Mouse (Mus musculus) neural tube, embryonic 13.5 days (tissue): ENCODE measurements around the gene Samd4b. TPM values are rescaled to one million over a fixed set of nuclear protein-coding genes. Genes with fewer than 3 reads are reported as not detected.

Source experiments
- ATAC-seq: fragments of 200-750 bp; cut with Nextera tagmentation; 2 replicates; pipeline ENCODE4 v1.8.0; 2017; ENCODE audit warnings: low read depth, mild to moderate bottlenecking, moderate TSS enrichment, moderate library complexity
- H3K27ac ChIP-seq: fragments of 300-500 bp; sonication (generic); replicated peaks from 2 replicates; pipeline ENCODE4 v1.5.1; 2015; ENCODE audit warnings: moderate library complexity, mild to moderate bottlenecking, inconsistent platforms
- H3K27me3 ChIP-seq: fragments of 300-500 bp; sonication (generic); 2 replicates; pipeline ENCODE4 v1.6.1; 2015; ENCODE audit warnings: mild to moderate bottlenecking, inconsistent platforms
- H3K36me3 ChIP-seq: fragments of 300-500 bp; sonication (generic); 2 replicates; pipeline ENCODE4 v1.6.1; 2015; ENCODE audit warnings: mild to moderate bottlenecking, inconsistent platforms
- H3K4me1 ChIP-seq: fragments of 300-500 bp; sonication (generic); replicated peaks from 2 replicates; pipeline ENCODE4 v1.6.1; 2015; ENCODE audit warnings: inconsistent platforms
- H3K4me2 ChIP-seq: fragments of 300-500 bp; sonication (generic); 2 replicates; pipeline ENCODE4 v1.6.1; 2015; ENCODE audit warnings: inconsistent platforms, mild to moderate bottlenecking, moderate library complexity
- H3K4me3 ChIP-seq: fragments of 300-500 bp; sonication (generic); 2 replicates; pipeline ENCODE4 v1.5.1; 2015; ENCODE audit warnings: mild to moderate bottlenecking, inconsistent platforms
- H3K9ac ChIP-seq: fragments of 300-500 bp; sonication (generic); 2 replicates; pipeline ENCODE4 v1.6.1; 2015; ENCODE audit warnings: moderate library complexity, mild to moderate bottlenecking, inconsistent platforms
- H3K9me3 ChIP-seq: fragments of 300-500 bp; sonication (generic); 2 replicates; pipeline ENCODE4 v1.6.1; 2016; ENCODE audit warnings: inconsistent platforms
- WGBS: fragments of 180-500 bp; shearing (Covaris S2); methylation state at CpG from one replicate; pipeline ENCODE4 v1.1.7; 2015; 5-methylcytosine and 5-hydroxymethylcytosine counted together
- polyA plus RNA-seq: library from polyadenylated mRNA; unstranded; fragments of >200 nt; fragmentation: Nextera tagmentation; extraction: Ambion mirVana; gene quantifications from 2 replicates; pipeline ENCODE4 v1.2.1, GENCODE M21; 2015

Gene Samd4b
- polyA plus RNA-seq, 1 experiment from 2014 or later: 25.6 TPM

DNA sequence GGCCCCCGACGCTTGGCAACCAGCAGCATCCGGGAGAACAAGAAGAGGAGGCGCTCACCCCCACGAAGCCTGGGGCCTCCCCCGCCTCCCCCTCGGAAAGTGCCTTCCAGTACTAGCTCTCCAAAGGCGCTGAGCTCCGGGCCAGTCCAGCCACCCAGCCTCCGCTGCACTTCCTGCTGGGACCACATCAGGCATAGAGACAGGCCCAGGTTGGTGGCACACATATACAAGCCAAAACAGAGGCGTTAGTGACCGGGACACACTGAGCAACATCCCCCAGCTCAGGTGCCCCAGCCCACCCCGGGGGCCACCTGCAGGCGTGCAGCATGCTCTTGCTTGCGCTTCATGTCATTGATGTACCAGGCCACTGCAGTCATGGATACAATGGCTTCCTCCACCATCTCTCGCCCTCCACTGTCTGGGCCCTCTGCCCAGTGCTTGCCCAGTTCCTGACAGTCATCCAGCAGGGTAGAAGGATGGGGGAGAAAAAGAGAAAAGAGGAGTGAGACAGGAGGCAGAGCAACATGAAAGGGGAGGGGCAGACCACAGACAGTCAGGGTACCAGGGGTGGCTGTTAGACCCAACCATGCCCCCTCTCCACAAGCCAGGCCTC is 230.2 kb downstream of the Samd4b start:
- H3K9me3 ChIP-seq: no peaks in the 10 kb centered on the region
- no peak overlapping the region for H3K27ac ChIP-seq
- no peak overlapping the region for H3K4me2 ChIP-seq
- H3K4me1 ChIP-seq: peaks cover 28% of the 10 kb centered on the region
- H3K9ac ChIP-seq: no peak overlapping the region
- ATAC-seq: no peak
- 91% methylated on average over 16 of the region's 16 CpGs for WGBS
- H3K4me3 ChIP-seq: no peak overlapping the region
- peaks cover 65% of the 10 kb centered on the region for H3K36me3 ChIP-seq
- H3K27me3 ChIP-seq: no peaks in the 10 kb centered on the region

DNA sequence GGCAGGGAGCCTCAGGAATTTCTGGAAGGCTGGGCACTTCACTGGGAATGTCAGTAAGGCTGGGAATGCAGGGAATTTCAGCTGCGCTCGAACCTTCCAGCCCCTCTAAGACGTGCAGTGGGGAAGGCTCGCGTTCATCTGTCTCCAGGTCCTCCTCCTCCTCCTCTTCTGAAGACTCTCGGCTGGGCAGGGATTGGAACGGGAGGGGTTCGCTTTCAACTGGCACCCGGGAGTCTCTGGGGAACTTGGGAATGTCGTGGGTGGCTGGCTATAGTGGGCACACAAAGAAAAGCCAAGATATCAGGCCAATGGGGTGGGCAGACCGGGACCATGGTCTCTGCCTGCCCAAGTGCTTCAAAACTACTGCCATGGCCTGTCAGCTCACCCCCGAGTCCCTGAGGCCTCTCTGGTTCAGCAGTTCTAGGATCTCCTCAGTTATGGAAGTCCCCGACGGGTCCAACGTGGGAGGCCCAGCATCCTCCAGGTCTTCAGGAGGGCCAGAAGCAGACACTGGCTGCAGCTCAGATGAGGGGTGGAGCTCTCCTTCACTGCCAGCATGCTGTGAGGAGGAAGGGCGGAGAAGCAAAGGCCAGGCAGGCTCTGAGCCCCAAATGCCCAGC is 235.4 kb downstream of the Samd4b start:
- no peaks in the 10 kb centered on the region for H3K27me3 ChIP-seq
- WGBS: 90% methylated on average over 16 of the region's 16 CpGs
- peaks cover 14% of the 10 kb centered on the region; the same call in 1 of the 2 replicates for H3K4me1 ChIP-seq
- H3K4me2 ChIP-seq: no peak overlapping the region
- H3K9me3 ChIP-seq: no peaks in the 10 kb centered on the region
- no peak overlapping the region for H3K9ac ChIP-seq
- H3K27ac ChIP-seq: no peak overlapping the region
- H3K4me3 ChIP-seq: no peak overlapping the region
- peaks cover 84% of the 10 kb centered on the region for H3K36me3 ChIP-seq
- ATAC-seq: no peak

DNA sequence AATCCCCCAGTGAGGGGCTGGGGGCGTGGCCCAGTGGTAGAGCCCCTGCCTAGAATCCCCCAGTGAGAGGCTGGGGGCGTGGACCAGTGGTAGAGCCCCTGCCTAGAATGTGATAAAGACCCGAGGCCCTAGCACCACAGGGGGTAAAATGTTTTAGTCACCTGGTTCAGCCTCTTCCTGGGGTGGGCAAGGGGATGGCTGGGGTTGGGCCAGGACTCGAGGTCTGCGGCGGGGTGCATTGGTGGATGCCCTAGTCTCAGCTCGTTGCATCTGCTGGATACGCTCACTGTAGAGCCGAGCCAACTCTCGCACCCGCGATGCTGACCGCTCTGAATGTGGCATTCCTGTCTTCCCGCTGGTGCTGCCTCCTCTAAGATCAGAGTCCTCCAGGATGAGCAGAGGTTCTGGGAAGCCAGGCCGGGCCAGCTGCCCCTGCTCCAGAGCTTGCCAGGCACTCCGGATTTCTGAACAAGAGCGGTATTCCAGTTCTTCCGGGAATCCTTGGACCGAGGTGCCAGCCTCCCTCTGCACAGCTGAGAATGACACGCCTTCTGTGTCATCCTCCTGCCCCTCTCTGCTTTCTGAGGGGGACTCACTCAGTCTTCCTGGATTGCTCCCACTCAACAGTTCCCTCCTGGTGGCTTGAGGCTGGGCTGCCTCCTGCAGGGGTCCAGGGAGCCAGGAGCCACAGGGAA is 236.2 kb downstream of the Samd4b start:
- Histone ChIP-seq H3K4me3 (no peak overlapping the region), H3K4me1 (peaks cover 21% of the 10 kb centered on the region), H3K9ac (no peak overlapping the region), H3K4me2 (no peak overlapping the region), H3K27me3 (no peaks in the 10 kb centered on the region), H3K9me3 (no peaks in the 10 kb centered on the region), H3K36me3 (peaks cover 76% of the 10 kb centered on the region), H3K27ac (no peak overlapping the region)
- no peak for ATAC-seq
- WGBS: 96% methylated on average over 20 of the region's 20 CpGs

DNA sequence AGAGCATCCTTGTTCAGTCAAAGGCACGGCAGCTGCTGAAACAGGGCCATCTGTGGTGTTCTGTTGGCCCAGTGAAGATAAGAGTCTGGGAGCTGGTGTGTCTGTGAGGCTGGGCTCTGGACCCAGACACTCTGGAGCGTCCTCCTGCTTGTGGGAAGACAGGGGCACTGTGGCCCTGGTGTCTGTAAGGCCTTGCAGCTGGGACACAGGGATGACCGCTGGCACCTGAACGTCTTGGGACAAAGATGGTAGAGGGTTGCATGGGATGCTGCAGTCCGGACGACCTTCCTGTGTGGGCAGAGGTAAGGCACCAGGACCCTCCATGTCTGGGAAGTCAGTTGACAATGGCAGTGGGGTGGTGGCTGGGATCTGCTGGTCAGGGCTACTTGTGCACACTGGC is 237.7 kb downstream of the Samd4b start:
- H3K27ac ChIP-seq: no peak overlapping the region

DNA sequence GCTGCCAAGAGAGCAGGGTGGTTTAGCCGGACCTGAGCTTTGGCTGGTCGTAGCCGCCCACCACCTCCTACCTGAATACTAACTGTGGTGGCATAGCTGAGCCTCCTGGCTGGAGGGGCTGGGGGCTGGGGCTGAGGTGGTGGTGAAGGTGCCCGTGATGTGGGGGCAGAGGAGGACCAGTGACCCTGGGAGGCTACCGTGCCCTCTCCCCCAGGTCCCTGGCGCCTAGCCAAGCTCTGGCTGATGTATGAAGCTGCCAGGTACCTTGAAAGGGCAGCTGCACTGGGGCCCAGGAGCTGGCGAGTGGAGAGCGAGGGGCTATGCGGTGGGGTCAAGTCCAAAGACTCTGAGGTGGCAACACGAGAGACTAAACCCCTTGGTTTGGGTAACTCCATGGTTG is 238.1 kb downstream of the Samd4b start:
- ATAC-seq: no peak
- WGBS: 91% methylated on average over 10 of the region's 10 CpGs
- H3K36me3 ChIP-seq: peaks cover 64% of the 10 kb centered on the region
- H3K27ac ChIP-seq: no peak overlapping the region
- no peak overlapping the region for H3K4me3 ChIP-seq
- H3K27me3 ChIP-seq: no peaks in the 10 kb centered on the region
- no peak overlapping the region for H3K9ac ChIP-seq
- H3K9me3 ChIP-seq: no peaks in the 10 kb centered on the region
- H3K4me1 ChIP-seq: peaks cover 24% of the 10 kb centered on the region
- H3K4me2 ChIP-seq: no peak overlapping the region

More for the DNA sequence above, 237.7 kb downstream of the Samd4b start:
- H3K36me3 ChIP-seq: peaks cover 65% of the 10 kb centered on the region
- 92% methylated on average over 6 of the region's 6 CpGs for WGBS
- H3K27me3 ChIP-seq: no peaks in the 10 kb centered on the region
- H3K4me1 ChIP-seq: peaks cover 24% of the 10 kb centered on the region
- no peak overlapping the region for H3K4me2 ChIP-seq
- H3K9me3 ChIP-seq: no peaks in the 10 kb centered on the region
- no peak overlapping the region for H3K9ac ChIP-seq
- no peak for ATAC-seq
- no peak overlapping the region for H3K4me3 ChIP-seq

DNA sequence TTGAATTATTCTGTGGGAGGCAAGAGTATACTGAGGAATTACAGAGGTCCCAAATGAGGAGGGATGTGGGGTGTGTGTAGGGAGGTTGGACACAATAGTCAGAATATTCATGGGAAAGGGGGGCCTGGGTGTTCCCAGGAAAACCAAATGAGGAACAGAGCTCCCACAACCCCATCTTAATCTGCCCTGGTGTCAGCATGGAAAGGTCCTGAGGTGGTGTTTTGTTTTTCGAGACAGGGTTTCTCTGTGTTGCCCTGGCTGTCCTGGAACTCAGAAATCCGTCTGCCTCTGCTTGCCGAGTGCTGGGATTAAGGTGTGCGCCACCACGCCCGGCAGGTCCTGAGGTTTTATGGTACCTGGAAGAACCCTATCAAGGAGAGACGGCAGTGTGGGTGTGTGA is 239.5 kb downstream of the Samd4b start:
- H3K4me2 ChIP-seq: no peak overlapping the region
- peaks cover 24% of the 10 kb centered on the region for H3K4me1 ChIP-seq
- no peaks in the 10 kb centered on the region for H3K9me3 ChIP-seq
- no peak for ATAC-seq
- 0 out of 2 replicates have a peak overlapping the region, but pooled peaks have one; percentile 52 for H3K27ac ChIP-seq
- peak overlapping the region; percentile 14; the same call in 1 of the 2 replicates for H3K9ac ChIP-seq
- 77% methylated on average over 7 of the region's 7 CpGs for WGBS
- peaks cover 64% of the 10 kb centered on the region for H3K36me3 ChIP-seq
- H3K27me3 ChIP-seq: no peaks in the 10 kb centered on the region
- H3K4me3 ChIP-seq: no peak overlapping the region

DNA sequence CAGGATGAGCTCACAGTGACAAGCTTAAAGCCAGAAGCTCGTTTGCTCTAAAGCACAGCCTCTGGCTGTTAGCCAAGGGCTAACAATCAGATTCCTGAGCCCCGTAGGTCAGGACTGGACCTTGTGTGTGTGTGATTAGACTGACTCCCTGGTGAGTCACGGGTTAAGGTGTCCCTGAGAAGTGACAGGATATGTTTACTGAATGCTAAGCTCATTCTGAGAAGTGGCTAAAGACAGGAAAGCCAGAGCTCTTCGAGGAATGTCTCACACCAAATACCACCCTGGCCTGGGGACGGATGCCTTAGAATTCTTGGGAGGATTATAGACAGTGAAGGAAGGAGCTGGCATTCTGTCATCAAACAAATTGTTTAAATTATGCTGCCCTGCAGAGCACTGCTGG is 240.0 kb downstream of the Samd4b start:
- Histone ChIP-seq H3K4me3 (no peak overlapping the region), H3K9ac (peak overlapping the region; percentile 14; the same call in 1 of the 2 replicates), H3K9me3 (no peaks in the 10 kb centered on the region), H3K4me1 (peaks cover 24% of the 10 kb centered on the region), H3K27ac (0 out of 2 replicates have a peak overlapping the region, but pooled peaks have one; percentile 52), H3K4me2 (no peak overlapping the region), H3K36me3 (peaks cover 66% of the 10 kb centered on the region), H3K27me3 (no peaks in the 10 kb centered on the region)
- no peak for ATAC-seq
- 25% methylated on average over 5 of the region's 5 CpGs for WGBS

DNA sequence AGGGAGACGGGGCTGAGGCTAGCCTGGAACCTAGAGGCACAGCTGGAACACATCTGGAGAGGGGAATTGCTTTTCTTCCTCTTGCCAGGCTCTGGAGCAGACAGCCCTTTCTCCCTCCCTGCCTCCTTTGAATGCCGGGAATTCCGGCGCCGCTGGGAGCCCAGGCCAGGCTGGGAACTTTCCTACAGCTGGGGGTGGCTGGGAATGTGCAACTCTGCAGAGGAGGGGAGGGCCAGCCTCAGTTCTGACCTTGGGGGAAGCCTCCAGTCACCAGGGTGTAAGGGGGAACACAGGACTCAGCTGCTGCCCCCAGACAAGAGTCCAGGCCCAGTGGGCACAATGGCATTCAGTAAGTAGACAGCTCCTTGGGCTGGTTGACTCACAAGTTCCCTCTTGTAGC is 241.0 kb downstream of the Samd4b start:
- Histone ChIP-seq H3K9me3 (no peaks in the 10 kb centered on the region), H3K9ac (0 out of 2 replicates have a peak overlapping the region, but pooled peaks have one; percentile 10), H3K27me3 (no peaks in the 10 kb centered on the region), H3K27ac (peak overlapping the region; percentile 34; the same call in 1 of the 2 replicates), H3K4me2 (no peak overlapping the region), H3K36me3 (peaks cover 65% of the 10 kb centered on the region), H3K4me3 (no peak overlapping the region), H3K4me1 (peaks cover 26% of the 10 kb centered on the region)
- WGBS: 2% methylated on average over 5 of the region's 5 CpGs
- peak; percentile 37; the same call in 1 of the 2 replicates for ATAC-seq

DNA sequence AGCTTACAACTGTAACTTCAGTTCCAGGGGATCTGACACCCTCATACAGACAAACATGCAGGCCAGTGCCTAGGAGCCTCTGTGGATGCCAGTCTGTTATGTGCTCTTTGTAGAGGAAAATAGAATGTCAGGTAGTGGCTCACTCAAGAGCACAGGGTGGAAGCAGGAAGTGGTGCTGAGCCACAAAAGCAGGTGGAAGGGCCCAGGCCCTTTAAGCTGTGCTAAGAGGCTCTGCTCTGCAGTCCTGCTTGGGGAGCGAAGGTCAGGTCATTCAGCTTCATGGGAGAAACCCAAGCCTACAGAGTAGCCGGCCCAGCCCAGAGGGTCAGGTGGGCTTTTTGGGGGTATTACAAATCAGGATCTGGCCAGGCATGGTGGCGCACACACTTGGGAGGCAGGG is 242.7 kb downstream of the Samd4b start:
- WGBS: 92% methylated on average over 3 of the region's 3 CpGs
- Histone ChIP-seq H3K27me3 (no peaks in the 10 kb centered on the region), H3K9ac (no peak overlapping the region), H3K4me2 (no peak overlapping the region), H3K4me1 (peaks cover 36% of the 10 kb centered on the region), H3K36me3 (peaks cover 52% of the 10 kb centered on the region), H3K9me3 (no peaks in the 10 kb centered on the region), H3K4me3 (no peak overlapping the region), H3K27ac (no peak overlapping the region)
- ATAC-seq: no peak

DNA sequence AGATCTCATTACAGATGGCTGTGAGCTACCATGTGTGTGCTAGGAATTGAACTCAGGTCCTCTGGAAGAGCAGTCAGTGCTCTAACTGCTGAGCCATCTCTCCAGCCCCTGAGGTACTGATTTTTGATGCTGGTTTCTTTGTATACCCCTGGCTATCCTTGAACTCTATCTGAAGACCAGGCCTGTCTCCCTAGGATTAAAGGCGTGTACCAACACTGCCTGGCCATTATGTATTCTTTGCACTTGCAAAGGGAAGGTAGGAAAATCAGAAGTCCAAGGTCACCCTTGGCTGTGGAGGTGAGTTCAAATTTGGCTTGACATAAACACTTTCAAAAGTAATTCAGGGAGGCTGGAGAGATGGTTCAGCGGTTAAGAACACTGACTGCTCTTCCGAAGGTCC is 243.3 kb downstream of the Samd4b start:
- Histone ChIP-seq H3K36me3 (peaks cover 45% of the 10 kb centered on the region), H3K27me3 (no peaks in the 10 kb centered on the region), H3K9ac (no peak overlapping the region), H3K9me3 (no peaks in the 10 kb centered on the region), H3K4me2 (no peak overlapping the region), H3K4me1 (peaks cover 41% of the 10 kb centered on the region), H3K27ac (no peak overlapping the region), H3K4me3 (no peak overlapping the region)
- ATAC-seq: no peak
- 91% methylated on average over 3 of the region's 3 CpGs for WGBS

DNA sequence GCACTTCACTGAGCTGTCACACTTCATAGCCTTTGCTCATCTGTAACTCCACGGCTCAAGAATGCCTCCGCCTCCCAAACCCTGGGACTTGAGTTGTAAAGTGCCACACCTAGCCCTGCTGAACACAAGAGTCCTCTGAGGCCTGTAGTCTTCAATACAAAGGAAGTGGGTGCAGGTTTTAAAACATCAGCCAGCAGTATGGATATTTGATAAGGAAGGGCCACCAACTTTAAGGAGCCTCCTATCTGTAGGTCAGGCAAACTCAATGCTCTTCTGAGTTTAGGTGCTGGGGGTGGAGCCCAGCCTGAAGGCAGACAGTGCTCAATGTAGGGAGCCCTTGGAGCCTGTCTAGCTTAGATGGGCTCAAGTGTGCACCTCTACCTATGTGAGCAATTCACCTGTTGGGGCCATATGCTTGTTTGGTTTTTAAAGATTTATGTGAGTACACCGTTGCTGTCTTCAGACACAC is 243.8 kb downstream of the Samd4b start:
- Histone ChIP-seq H3K4me3 (no peak overlapping the region), H3K27ac (no peak overlapping the region), H3K36me3 (peaks cover 41% of the 10 kb centered on the region), H3K4me1 (peaks cover 43% of the 10 kb centered on the region), H3K9me3 (no peaks in the 10 kb centered on the region), H3K4me2 (no peak overlapping the region), H3K9ac (no peak overlapping the region), H3K27me3 (no peaks in the 10 kb centered on the region)
- 85% methylated on average over 3 of the region's 3 CpGs for WGBS
- ATAC-seq: no peak

DNA sequence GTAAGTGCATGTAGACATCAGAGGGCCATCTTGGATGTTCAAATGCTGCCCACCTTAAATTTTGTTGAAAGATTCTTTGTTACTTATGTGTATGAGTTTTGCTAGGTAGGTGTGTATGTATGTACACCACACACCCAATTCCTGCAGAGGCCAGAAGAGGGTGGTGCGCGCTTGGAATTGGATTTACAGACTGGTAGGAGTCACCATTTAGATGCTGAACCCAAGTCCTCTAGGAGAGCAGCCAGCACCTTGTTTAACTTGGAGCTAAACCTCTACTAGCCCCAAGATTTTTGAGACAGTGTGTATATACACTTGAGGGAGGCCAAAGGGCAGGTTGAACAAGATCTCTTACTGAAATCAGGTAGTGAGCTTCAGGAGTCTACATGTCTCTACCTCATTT is 244.7 kb downstream of the Samd4b start:
- Histone ChIP-seq H3K27ac (no peak overlapping the region), H3K36me3 (peaks cover 37% of the 10 kb centered on the region), H3K4me1 (peaks cover 35% of the 10 kb centered on the region), H3K4me2 (no peak overlapping the region), H3K27me3 (no peaks in the 10 kb centered on the region), H3K9ac (no peak overlapping the region), H3K9me3 (no peaks in the 10 kb centered on the region), H3K4me3 (no peak overlapping the region)
- WGBS: 97% methylated on average over 2 of the region's 2 CpGs
- no peak for ATAC-seq
